Mouse (Mus musculus) midbrain, postnatal 0 days (tissue): ENCODE results near the gene Camkk1. TPM values are rescaled to one million over a fixed set of nuclear protein-coding genes. Genes with fewer than 3 reads are reported as not detected.

Experiments used
- ATAC-seq: fragments of 200-750 bp; cut with Nextera tagmentation; 2 replicates; pipeline ENCODE4 v1.8.0; 2017; ENCODE audit warnings: moderate number of reproducible peaks, mild to moderate bottlenecking, moderate TSS enrichment, moderate library complexity; ENCODE audit not compliant: low FRiP score
- DNase-seq: peaks from one replicate; pipeline ENCODE4 v3.0.0-alpha.2; 2015; ENCODE audit warnings: low spot score
- H3K27ac ChIP-seq: fragments of 300-500 bp; sonication (generic); 2 replicates; pipeline ENCODE4 v1.5.1; 2014; ENCODE audit warnings: low read depth, mild to moderate bottlenecking, low read length, mixed read lengths
- H3K27me3 ChIP-seq: fragments of 300-500 bp; sonication (generic); 2 replicates; pipeline ENCODE4 v1.6.1; 2014; ENCODE audit warnings: low read length, control low read depth, mixed read lengths; ENCODE audit not compliant: insufficient read depth
- H3K36me3 ChIP-seq: fragments of 300-500 bp; sonication (generic); 2 replicates; pipeline ENCODE4 v1.6.1; 2014; ENCODE audit warnings: low read length, control low read depth, mixed read lengths; ENCODE audit not compliant: insufficient read depth
- H3K4me1 ChIP-seq: fragments of 300-500 bp; sonication (generic); 2 replicates; pipeline ENCODE4 v1.6.1; 2014; ENCODE audit warnings: mild to moderate bottlenecking, control low read depth, antibody characterized with exemption, low read length, mixed read lengths; ENCODE audit not compliant: insufficient read depth
- H3K4me2 ChIP-seq: fragments of 300-500 bp; sonication (generic); 2 replicates; pipeline ENCODE4 v1.6.1; 2014; ENCODE audit warnings: low read depth, mild to moderate bottlenecking, low read length, mixed read lengths; ENCODE audit not compliant: poor library complexity, severe bottlenecking
- H3K4me3 ChIP-seq: fragments of 300-500 bp; sonication (generic); 2 replicates; pipeline ENCODE4 v1.5.1; 2014; ENCODE audit warnings: low read depth, mild to moderate bottlenecking, low read length, moderate library complexity
- H3K9ac ChIP-seq: fragments of 300-500 bp; sonication (generic); replicated peaks from 2 replicates; pipeline ENCODE4 v1.6.1; 2014; ENCODE audit warnings: mild to moderate bottlenecking, low read length, moderate library complexity, mixed read lengths; ENCODE audit not compliant: poor library complexity, severe bottlenecking
- H3K9me3 ChIP-seq: fragments of 300-500 bp; sonication (generic); 2 replicates; pipeline ENCODE4 v1.6.1; 2016; ENCODE audit warnings: low read length, control low read depth
- CTCF ChIP-seq: IDR thresholded peaks from 2 replicates; pipeline ENCODE4 v1.5.1; 2016; ENCODE audit warnings: antibody characterized with exemption, mild to moderate bottlenecking
- WGBS: fragments of 180-500 bp; shearing (Covaris S2); extraction: QIAGEN DNeasy Blood & Tissue Kit; methylation state at CpG from one replicate; pipeline ENCODE4 v1.1.7; 2014; 5-methylcytosine and 5-hydroxymethylcytosine counted together
- polyA plus RNA-seq: library from polyadenylated mRNA; unstranded; fragments of >200 nt; fragmentation: Nextera tagmentation; extraction: Ambion mirVana; gene quantifications from 2 replicates; pipeline ENCODE4 v1.2.1, GENCODE M21; 2015
- total RNA-seq: library from RNA; depleted of rRNA; stranded (reverse); fragments of >200 nt; gene quantifications from 2 replicates; pipeline ENCODE4 v1.2.3, GENCODE M21; 2014

The Camkk1 gene
- total and polyA plus RNA-seq, 2 experiments from 2014 or later: 26.7 to 27.7 TPM

GRCm38 (mm10) chr11:73036889-73037288 is 18.1 kb downstream of the Camkk1 start:
- no peak overlapping the region for H3K4me2 ChIP-seq
- ATAC-seq: no peak

DNA sequence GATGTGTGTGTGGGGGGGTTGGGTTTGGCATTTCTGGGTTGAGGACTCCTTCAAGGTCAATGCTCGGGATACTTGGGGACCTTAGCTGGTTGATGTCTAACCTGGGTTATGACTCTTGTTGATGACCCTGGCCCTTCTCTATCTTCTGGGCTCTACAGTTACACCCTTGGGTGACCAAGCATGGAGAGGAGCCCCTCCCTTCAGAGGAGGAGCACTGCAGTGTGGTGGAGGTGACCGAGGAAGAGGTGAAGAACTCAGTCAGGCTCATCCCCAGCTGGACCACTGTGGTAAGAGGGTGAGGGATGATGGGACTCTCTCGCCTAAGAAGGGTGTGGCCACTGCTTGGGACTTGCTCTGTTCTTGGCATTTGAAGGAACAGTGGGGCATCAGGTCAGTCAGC is 18.9 kb downstream of the Camkk1 start:
- DNase-seq (no peak), ATAC-seq (no peak)
- Histone ChIP-seq H3K9me3 (no peaks in the 10 kb centered on the region), H3K4me1 (no peaks in the 10 kb centered on the region), H3K27me3 (no peaks in the 10 kb centered on the region), H3K36me3 (peaks cover 43% of the 10 kb centered on the region), H3K4me2 (no peak overlapping the region), H3K9ac (no peak overlapping the region), H3K4me3 (no peak overlapping the region), H3K27ac (no peak overlapping the region)
- TF ChIP-seq CTCF: no peak
- WGBS: 87% methylated on average over 3 of the region's 3 CpGs

More at GRCm38 (mm10) chr11:73036889-73037288, 18.1 kb downstream of the Camkk1 start:
- Histone ChIP-seq H3K9me3 (no peaks in the 10 kb centered on the region), H3K4me3 (no peak overlapping the region), H3K4me1 (no peaks in the 10 kb centered on the region), H3K36me3 (peaks cover 48% of the 10 kb centered on the region), H3K9ac (no peak overlapping the region), H3K27me3 (no peaks in the 10 kb centered on the region), H3K27ac (no peak overlapping the region)
- DNase-seq: no peak
- WGBS: 64% methylated on average over 6 of the region's 6 CpGs
- TF ChIP-seq CTCF: no peak

GRCm38 (mm10) chr11:73039102-73039799 is 20.4 kb downstream of the Camkk1 start:
- H3K9ac ChIP-seq: no peak overlapping the region
- no peak overlapping the region for H3K4me3 ChIP-seq
- peak; percentile 84 for DNase-seq
- H3K27ac ChIP-seq: no peak overlapping the region
- WGBS: 60% methylated on average over 9 of the region's 9 CpGs
- H3K9me3 ChIP-seq: no peaks in the 10 kb centered on the region
- H3K36me3 ChIP-seq: peaks cover 36% of the 10 kb centered on the region
- peak; percentile 87 for TF ChIP-seq CTCF
- no peaks in the 10 kb centered on the region for H3K27me3 ChIP-seq
- H3K4me1 ChIP-seq: no peaks in the 10 kb centered on the region
- no peak overlapping the region for H3K4me2 ChIP-seq
- ATAC-seq: peak; percentile 71; the same call in 1 of the 2 replicates

- no peak for TF ChIP-seq CTCF
- no peak overlapping the region for H3K9ac ChIP-seq
- no peak overlapping the region for H3K27ac ChIP-seq
- WGBS: 67% methylated on average over 6 of the region's 6 CpGs
- no peak overlapping the region for H3K4me2 ChIP-seq
- DNase-seq: no peak
- peaks cover 16% of the 10 kb centered on the region for H3K36me3 ChIP-seq
- H3K9me3 ChIP-seq: no peaks in the 10 kb centered on the region
- no peak overlapping the region for H3K4me3 ChIP-seq
- no peaks in the 10 kb centered on the region for H3K27me3 ChIP-seq
- no peak for ATAC-seq
- no peaks in the 10 kb centered on the region; the same call in 1 of the 2 replicates for H3K4me1 ChIP-seq
Observed at GRCm38 (mm10) chr11:73044229-73044755, 25.5 kb downstream of the Camkk1 start.

DNA sequence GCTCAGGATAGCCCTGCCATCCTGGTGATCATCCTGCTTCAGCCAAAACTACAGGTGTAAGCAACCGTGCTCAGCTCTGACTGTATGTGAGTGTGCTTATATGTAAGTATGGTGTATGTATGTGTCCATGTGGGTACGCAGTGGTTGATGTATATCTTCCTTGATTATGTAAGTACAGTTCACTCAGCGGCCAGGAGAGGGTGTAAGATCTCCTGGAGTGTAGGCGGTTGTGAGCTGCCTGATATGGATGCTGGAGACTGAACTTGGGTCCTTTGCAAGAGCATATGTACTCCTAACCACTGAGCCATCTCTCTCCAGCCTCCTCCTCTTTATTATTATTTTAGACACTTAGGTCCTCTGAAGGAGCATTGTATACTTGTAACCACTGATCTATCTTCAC is 26.0 kb downstream of the Camkk1 start:
- no peaks in the 10 kb centered on the region for H3K9me3 ChIP-seq
- DNase-seq: no peak
- H3K9ac ChIP-seq: no peak overlapping the region
- H3K4me2 ChIP-seq: no peak overlapping the region
- peaks cover 16% of the 10 kb centered on the region for H3K36me3 ChIP-seq
- 80% methylated on average over 4 of the region's 4 CpGs for WGBS
- TF ChIP-seq CTCF: no peak
- no peak overlapping the region for H3K27ac ChIP-seq
- ATAC-seq: no peak
- no peaks in the 10 kb centered on the region for H3K27me3 ChIP-seq
- H3K4me1 ChIP-seq: no peaks in the 10 kb centered on the region; the same call in 1 of the 2 replicates
- H3K4me3 ChIP-seq: no peak overlapping the region

- Histone ChIP-seq H3K27me3 (no peaks in the 10 kb centered on the region), H3K4me1 (no peaks in the 10 kb centered on the region; the same call in 1 of the 2 replicates), H3K4me3 (peak within 1 kb of the TSS; percentile 97), H3K36me3 (peaks cover 6% of the 10 kb centered on the region), H3K9ac (peak within 1 kb of the TSS; percentile 96), H3K27ac (peak within 1 kb of the TSS; percentile 86), H3K4me2 (peak within 1 kb of the TSS; percentile 74), H3K9me3 (no peaks in the 10 kb centered on the region)
- peak; percentile 86 for TF ChIP-seq CTCF
- ATAC-seq (peak; percentile 93), DNase-seq (peak; percentile 98)
- WGBS: under 1% methylated on average over 37 of the region's 39 CpGs
Observed at GRCm38 (mm10) chr11:73047542-73047996, 28.8 kb downstream of the Camkk1 start, which contains the start of gene Ncbp3. Gene Ncbp3 (plus strand): TSS chr11:73047783.
